Mouse (Mus musculus): ENCODE data around the gene Ascl1. TPM values are rescaled to one million over a fixed set of nuclear protein-coding genes. Genes with fewer than 3 reads are reported as not detected.

The Ascl1 gene
- polyA plus RNA-seq (2012; rRNA removed): 0.40 and 0.64 TPM in 2 replicates

DNA sequence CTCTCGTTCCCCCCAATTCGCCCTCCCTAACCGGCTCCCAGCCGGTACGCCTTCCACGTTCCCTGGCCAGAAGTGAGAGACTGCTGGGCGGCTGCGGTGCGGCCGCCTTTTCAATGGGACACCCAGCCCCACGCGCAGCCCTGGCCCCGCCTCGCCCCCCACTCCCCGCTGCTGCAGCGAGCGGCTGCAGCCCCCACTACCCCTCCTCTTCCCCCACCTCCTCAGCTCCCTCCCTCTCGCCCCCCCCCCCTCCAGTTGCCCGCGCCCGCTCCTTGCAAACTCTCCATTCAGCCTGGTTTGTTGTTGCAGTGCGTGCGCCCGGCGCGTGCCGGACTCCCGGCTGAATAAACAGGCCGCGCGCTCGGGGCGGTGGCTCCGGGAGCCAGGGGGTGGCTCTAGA lies at the start of gene Ascl1:
Gene Ascl1 (minus strand): TSS at position 85 of the 400 bp plus-strand sequence.
- WGBS: under 1% methylated on average over 33 of the region's 34 CpGs
- no peak for DNase-seq (ENCODE audit: low read depth, low spot score)

DNA sequence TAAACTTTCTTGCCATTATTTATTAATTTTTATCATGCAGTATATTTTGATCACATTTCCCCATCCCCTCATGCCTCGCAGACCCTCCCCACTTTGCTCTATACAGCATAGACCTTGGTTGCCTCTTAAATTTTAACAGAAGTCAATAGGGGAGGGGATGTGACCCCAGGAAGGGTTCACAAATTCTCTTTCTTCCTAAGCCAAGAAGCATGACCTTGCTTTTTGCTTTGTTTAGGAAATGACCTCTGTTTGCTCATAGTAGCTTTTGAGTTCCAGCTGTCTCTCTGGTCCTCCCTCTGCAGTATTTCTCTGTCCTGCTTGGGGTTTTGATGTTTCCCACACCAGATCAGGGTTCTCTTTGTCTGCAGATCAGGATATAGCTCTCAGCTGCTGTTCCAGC lies 40.7 kb upstream of the Ascl1 start:
- WGBS: 62% methylated on average over 1 of the region's 1 CpGs

DNA sequence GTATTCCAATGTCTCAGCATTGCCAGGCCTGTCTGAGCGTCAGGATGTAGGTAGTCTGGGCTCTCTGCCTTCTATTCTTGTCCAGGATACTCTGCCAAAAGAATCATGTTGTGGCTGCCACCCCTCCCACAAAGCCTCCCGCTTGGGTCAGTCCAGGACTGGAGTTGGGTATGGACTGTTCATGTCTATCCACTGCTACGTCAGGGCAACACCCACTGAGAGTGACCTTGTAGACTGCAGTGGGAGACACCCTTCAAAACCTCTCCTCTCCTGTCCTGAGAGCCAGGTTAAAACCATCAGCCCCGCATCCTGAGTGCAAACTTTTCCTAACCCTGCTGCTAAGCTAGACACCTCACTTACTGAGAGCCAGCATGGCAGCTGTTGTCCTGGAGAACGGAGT lies 28.2 kb upstream of the Ascl1 start, which contains the start of gene Pah:
Gene Pah (plus strand): TSS at position 150 of the 400 bp plus-strand sequence.
- WGBS: 71% methylated on average over 5 of the region's 5 CpGs
- no peak for DNase-seq (ENCODE audit: low read depth, low spot score)

More for the DNA sequence above, 40.7 kb upstream of the Ascl1 start:
- DNase-seq (ENCODE audit: low read depth, low spot score): no peak

DNA sequence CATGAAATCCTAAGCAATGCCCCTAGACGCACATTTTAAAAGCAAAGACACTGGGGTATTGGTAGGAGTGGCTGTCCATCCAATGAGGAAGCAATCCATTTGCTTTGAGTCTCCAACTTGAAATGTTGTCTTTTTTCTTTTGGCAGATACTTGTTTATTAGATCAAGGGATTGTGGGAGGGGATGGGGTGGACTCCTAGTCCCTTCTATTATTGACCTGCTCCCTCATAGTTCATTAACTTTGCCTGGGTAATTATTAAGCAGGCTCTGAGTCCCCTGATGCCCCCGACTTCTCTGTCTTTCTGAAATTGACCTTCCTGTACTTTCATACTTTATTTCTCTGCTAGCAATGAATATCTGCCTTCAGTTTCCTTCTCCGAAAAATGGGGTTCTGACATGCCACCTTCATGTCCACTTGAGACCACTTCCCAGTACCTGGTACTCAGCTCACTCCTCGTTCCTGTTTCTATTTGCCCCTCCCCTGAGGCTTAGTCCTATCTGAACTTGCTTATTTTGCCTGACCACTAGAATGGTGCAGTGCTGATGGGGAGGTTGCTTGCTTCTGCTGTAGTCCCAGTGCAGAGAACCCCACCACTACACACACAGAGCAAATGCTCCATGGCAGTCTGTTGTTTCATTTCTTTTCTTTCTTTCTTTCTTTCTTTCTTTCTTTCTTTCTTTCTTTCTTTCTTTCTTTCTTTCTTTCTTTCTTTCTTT lies 27.1 kb upstream of the Ascl1 start:
- DNase-seq (ENCODE audit: low read depth, low spot score): no peak
- WGBS: 45% methylated on average over 4 of the region's 4 CpGs

DNA sequence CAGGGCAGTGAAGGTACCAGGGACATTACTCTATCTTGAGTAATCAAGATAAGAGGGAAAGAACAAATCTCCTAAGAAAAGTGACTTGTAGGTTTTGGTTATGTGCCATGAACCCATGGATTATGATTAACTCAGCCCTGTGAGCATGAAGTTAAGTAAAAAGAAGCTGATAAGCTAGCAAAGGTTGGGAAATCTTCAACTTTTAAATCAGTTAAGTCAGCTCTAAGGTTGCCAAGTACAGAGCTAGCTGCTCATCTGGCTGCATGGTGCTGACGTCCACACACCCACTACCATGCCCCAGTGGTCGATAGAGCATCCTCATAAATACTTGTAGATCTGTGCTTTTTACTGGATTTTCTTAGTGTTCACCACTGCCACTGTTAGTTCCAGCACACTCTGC lies 25.1 kb upstream of the Ascl1 start:
- 40% methylated on average over 2 of the region's 2 CpGs for WGBS
- no peak for DNase-seq (ENCODE audit: low read depth, low spot score)

DNA sequence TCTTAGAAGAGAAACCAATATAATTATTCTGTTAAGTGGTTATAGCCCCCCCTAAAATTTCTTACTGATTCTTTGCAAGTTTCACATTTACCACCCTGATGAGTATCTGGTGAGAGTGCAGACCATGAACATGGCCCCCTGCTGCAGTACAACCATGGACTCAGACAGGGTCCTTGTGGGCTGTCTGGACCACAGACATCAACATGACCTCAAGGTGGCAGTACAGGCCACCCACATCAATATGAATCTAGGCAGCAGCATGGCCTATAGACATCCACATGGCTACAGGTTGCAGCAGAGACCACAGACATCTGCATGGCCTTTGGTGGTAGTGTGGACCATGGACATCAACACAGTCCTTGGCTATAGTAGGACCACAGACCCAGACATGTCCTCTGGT lies 19.6 kb upstream of the Ascl1 start:
- DNase-seq (ENCODE audit: low read depth, low spot score): no peak

DNA sequence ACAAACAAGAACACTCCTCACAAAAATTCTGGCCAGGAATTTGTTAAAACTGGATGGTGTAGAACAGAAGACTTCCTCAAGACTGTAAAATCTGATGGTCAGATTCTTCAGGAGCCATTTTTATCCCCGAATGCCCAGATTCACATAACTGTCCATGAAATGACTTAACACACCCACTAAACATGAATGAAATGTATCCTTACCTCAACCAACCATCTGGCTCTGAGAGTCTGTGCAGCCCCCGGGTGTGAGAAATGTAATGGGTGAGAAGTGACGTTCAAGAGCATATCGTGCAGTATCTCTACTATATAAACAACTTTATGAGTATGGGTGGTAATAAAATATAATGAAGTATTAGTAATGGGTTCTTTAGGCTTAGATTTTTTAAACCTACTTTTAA lies 15.1 kb upstream of the Ascl1 start:
- no peak for DNase-seq (ENCODE audit: low read depth, low spot score)
- 46% methylated on average over 4 of the region's 4 CpGs for WGBS

DNA sequence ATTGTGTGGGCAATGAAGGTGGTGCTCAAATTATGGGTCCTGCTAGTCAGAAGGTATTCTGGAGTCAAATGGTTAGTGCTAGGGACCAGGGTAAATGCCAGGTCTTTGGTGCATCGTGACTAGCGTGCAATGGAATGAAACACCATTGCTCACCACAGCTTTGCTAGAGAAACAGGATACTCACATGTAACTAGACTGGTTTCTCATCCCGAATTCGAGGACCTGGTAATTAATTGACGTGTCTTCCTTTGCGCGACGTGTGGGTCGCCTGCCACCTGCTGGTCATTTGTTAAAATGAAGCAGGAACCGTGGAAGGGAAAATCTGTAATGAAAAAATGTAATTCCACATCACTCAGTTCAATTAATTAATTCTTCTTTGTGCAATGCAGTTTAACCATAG lies 10.5 kb upstream of the Ascl1 start:
- DNase-seq (ENCODE audit: low read depth, low spot score): no peak
- WGBS: 4% methylated on average over 10 of the region's 10 CpGs

DNA sequence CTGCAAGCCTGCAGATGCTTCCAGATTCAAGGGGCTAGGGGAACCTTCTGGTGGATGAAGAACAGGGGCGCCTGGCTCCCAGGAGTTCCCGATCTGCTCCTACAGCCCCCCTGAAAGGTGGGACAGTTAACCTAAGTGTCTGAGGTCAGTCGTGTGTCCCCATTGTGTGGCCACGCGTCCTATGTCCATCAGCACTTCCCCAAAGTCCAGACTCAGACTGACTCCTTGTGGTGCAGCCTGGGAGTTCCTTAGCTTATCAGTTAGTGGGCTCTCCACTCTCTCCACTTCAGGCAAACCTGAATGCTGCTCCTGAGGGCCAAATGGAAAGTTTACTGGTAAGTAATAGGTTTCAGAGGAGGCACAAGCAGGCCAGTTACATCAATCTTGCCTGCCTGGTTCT lies 8.8 kb upstream of the Ascl1 start:
- DNase-seq (ENCODE audit: low read depth, low spot score): no peak
- WGBS: 26% methylated on average over 5 of the region's 5 CpGs

DNA sequence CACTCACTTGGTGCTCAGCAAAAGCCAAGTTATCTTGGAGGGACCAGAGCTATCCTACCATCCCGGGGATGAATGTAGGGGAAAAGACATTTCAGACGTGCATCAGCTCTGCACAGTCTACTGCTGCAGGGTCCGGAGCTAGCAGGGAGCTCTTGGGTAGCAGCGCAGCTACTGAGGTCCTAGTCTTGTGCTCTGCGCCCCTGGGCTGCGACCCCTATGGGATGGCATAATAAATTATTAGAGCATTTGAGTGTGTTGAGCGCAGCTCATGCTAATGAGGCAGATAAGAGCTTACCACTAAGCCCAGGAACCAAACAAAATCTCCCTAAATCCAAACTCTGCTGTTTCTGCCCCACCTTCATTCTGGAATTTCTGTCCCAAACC lies 8.2 kb upstream of the Ascl1 start:
- 20% methylated on average over 7 of the region's 7 CpGs for WGBS
- DNase-seq (ENCODE audit: low read depth, low spot score): no peak

DNA sequence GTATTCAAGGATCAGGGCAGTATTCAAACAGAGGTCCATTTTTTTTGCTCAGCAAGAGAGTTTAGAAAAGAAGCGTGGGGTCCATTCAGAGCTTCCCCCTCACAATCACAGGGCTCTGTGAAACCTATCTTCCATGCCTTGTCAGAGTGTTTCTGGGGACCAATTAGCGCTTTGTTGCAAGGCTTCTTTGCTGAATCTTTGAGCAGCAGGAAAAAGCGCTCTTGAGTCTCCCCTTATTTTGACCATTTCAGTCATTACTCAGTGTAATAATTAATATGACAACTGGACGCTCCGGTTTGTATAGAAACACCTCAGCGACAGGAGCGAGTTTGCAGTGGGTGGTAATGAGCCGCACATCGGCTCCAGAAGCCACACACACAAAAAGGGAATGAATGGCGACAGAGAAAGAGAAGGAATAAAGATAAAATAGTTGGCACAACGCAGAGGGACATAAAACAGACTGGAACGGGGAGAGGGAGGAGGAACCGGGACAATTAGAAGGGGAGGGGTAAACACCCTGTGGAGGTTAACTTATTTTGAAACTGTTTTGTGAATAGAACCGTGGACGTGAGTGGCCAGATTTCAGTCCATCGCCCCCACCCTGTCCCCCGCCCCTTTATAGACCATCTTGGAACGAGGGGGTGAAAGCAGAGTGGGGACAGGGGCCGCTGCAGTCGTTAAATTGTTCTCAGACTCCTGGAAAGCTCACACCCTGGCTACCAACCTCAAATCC lies 7.6 kb upstream of the Ascl1 start:
- DNase-seq (ENCODE audit: low read depth, low spot score): no peak
- WGBS: 11% methylated on average over 20 of the region's 20 CpGs

DNA sequence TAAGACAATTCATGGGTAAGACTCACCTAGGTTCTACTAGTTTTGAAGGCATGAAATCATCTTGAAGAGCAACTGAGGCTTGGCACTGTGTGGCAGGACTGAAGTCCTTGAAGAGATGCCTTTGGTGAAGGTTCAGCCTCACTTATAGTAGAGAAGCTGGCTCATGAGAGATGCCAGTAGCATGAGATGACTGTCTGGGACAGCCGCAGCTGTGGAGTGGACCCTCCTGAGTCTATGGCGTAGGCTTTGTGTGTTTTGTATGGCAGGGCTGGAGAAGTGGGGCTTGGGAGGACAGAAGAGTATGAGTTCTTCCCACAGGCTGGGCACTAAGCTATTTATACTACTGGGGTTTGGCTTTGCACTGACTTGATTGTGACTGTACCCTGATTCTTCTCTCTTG lies 3.6 kb upstream of the Ascl1 start:
- 88% methylated on average over 2 of the region's 2 CpGs for WGBS
- DNase-seq (ENCODE audit: low read depth, low spot score): no peak

DNA sequence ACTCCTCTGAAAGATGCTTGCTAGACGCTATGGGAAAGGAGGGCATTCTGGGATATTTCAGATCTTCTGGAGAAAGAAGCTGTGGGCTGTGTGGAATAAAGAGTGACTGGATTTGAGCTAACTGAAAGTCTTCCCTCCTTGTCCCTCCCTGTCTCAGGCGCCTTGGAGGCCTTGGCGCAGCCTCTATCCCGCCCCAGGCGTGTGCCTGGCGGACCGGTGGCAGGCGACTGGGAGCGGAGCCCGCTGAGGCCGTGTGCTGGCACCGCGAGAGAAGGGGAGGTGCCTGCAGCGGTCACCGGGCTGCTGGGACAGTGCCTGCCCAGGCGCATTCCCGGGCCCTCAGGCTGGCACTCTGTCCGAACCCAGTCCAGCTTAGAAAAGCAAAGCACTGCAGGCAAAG lies 1.1 kb upstream of the Ascl1 start:
- no peak for DNase-seq (ENCODE audit: low read depth, low spot score)
- WGBS: under 1% methylated on average over 18 of the region's 18 CpGs

DNA sequence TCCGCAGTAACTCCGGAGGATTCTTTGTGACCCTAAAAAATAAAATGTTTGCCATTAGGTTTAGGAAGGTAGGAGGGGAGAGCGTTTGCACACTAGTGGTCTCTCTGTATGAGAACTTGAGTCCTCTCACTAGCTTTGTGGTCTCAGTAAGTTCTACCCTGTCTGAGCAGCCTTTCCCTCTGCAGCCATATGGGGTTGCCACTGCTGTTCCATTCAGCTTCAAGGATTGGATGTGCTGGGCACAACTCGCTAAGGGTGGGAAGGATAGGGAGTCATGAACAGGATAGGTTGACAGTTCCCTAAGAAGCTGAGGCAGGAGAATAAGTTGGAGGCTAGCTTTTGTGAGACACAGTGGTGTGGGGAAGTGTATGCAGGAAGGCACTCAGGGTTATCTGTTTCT lies 716 bp upstream of the Ascl1 start:
- WGBS: 2% methylated on average over 4 of the region's 4 CpGs
- no peak for DNase-seq (ENCODE audit: low read depth, low spot score)

DNA sequence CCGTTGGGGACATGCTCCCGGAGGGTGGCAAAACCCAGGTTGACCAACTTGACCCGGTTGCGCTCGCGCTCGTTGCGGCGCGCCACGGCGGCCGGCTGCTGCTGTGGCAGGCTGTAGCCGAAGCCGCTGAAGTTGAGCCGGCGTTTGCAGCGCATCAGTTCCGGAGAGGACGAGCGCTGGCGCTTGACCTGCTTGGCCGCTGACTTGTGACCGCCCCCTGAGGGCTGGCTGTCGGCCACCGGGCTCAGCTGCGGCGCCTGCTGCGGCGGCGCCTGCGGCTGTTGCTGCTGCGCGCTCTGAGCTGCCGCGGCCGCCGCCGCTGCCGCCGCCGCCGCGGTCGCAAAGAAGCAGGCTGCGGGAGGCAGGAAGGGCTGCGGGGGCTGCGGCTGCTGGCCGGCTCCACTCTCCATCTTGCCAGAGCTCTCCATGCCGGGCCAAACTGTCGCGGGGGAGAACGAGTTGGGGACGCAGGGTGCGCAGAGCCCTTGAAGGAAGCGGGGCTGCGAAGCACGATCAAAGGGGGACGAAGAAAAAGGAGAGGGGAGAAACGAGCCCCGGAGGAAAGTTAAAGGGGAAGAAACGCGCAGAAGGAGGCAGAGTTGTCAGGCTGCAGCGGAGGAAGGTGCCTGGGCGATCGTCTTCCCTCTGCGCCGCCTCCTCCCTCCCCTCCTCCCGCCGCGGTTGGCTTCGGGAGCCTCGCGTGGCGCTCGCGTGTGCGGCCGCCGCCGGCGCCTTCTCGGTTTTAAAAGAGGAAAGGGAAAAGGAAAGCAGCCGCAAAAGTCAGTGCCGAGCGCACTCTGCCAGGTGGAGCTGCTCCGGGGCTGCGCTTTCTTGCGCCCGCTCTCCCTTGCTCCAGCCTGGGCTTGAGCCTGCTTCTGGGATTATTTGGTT lies 554 bp downstream of the Ascl1 start:
- no peak for DNase-seq (ENCODE audit: low read depth, low spot score)
- under 1% methylated on average over 90 of the region's 90 CpGs for WGBS

DNA sequence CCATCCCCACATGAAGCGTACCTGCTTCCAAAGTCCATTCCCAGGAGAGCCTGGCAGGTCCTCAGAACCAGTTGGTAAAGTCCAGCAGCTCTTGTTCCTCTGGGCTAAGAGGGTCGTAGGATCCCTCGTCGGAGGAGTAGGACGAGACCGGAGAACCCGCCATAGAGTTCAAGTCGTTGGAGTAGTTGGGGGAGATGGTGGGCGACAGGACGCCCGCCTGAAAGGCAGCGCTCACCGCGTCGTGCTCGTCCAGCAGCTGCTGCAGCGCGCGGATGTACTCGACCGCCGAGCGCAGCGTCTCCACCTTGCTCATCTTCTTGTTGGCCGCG lies 1.2 kb downstream of the Ascl1 start:
- DNase-seq (ENCODE audit: low read depth, low spot score): no peak
- WGBS: 1% methylated on average over 26 of the region's 26 CpGs

DNA sequence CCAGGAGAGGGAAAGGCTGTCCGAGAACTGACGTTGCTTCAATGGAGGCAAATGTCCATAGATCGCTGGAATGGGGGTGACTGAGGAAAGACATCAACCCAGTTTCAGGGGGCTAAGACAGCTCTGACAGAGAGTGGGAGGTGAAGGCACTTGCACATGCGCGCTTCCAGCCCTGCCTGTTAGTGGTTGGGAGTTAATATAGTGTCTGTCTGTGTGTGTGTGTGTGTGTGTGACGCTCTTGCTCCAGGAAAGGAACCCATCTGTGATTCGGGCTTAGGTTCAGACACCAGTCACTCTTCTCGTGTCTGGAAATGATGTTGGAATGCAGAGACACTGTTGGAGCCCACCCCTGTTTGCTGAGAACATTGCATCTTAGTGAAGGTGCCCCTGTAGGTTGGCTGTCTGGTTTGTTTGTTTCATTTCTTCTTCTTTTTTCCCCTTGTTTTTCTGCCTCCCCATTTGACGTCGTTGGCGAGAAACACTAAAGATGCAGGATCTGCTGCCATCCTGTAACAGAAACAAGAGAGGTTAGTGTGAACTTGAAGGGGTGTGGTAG lies 1.9 kb downstream of the Ascl1 start:
- WGBS: 9% methylated on average over 11 of the region's 11 CpGs
- DNase-seq (ENCODE audit: low read depth, low spot score): no peak

DNA sequence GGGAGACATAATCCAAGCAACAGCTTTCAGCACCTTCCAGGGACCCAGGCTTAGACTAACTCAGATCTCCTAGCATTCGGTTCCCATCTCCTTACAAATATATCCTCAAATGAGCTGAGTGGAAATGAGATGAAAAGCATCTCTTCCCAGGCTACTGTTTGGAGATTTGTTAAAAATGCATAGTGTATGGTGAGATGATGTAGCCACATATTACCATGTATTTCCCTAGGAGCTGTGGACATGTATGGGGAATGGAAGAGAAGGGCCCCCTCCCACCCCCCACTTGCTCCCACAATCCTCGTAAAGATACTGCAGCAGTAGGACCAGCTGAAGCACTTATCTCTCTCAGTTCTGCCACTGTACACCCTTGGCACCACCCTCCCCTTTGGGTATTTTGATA lies 3.1 kb downstream of the Ascl1 start:
- DNase-seq (ENCODE audit: low read depth, low spot score): no peak
- 9% methylated on average over 2 of the region's 2 CpGs for WGBS

DNA sequence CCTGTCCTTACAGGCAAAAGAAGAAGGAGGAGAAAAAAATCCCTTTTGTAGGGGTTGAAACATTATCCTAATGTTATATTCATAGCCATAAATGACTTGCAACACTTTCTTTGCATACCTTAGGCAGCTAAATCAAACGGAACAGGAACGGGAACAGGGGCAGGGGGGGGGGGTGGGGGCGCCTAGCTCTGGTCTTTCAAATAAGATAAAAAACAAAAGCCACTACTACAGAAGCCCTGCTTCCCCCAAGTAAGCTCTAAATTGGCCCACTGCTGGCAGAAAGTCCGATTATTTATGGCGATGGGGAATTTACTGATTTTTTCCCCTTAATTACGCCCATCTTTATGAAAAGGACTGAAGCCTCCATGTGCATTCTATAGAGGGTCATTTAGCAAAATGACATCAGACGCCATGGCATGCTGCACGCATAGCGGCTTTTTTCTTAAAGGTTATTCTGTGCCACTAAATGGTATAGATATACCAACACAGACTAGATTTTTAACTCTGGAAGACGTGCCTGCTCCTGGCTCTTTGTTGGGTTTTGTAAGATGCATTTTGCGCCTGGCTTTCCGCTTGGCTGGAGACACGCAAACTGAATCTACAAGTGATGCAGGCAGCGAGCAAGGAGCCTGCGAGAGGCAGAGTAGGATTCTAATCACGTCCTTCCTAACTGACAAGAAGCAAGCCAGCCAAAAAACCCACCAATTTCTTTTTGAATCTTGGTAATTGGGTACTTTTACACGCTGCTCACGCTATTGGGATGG lies 4.0 kb downstream of the Ascl1 start:
- 9% methylated on average over 18 of the region's 18 CpGs for WGBS

More for the DNA sequence above, 4.0 kb downstream of the Ascl1 start:
- no peak for DNase-seq (ENCODE audit: low read depth, low spot score)
